Mouse (Mus musculus) G1E (cell line): ENCODE data around the gene Iqcm.

Source experiments
- CTCF ChIP-seq: IDR thresholded peaks from 2 replicates; pipeline ENCODE4 v1.5.1; 2012; ENCODE audit warnings: low read depth, low read length, inconsistent platforms, mixed read lengths
- GATA2 ChIP-seq: IDR thresholded peaks from 2 replicates; pipeline ENCODE4 v1.6.1; 2012; ENCODE audit warnings: low read depth, low read length, inconsistent platforms, borderline replicate concordance

DNA sequence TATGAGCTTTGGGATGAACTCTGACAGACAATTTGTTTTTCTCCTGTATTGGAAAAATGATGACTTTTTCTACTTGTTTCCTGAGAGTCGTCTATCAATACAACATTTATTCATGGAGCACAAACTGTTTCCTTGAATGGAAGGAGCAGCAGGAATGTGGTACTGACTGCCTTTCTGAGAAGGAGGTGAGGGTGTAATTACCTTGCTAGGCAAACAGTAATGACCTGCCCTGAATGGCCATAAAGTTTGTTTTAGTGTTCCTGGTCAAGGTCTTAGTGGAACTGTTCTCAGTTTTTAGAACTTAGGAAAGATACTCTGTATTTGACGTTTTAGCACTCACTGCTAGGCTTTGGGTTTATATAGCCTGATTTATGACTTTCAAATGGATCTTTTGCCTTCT, 147.8 kb downstream of the Iqcm start:
- TF ChIP-seq CTCF (no peak), GATA2 (no peak)
